14 mouse cellular contexts compared by ENCODE assay signal in the genomic region with DNA sequence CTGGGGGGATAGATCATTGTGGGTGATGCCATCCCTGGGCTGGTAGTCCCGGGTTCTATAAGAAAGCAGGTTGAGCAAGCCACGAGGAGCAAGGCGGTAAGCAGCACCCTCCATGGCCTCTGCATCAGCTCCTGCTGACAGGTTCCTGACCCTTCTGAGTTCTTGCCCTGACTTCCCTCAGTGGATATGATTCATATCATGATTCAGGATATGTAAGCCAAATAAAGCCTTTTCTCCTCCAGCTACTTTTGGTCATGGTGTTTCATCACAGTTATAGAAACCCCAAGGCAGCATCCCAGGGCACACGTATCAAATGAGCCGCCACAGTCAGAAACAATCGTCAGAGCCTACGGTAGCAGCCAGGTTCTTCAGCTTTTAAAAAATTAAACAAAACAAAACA.
"Had no signal": no experiment of that assay in that cellular context is flagged by ENCODE, and none has a peak within 500 bp of the region (broad histone marks: within the 10 kb centered on the region; RNA-seq: fewer than 3 reads in every experiment).

No protein-coding gene starts in this region.

- H3K4me1 ChIP-seq: limb, embryonic 15.5 days; liver, embryonic 12.5 days; neural tube, embryonic 12.5 days had no signal

- H3K9ac ChIP-seq: limb, embryonic 15.5 days; liver, embryonic 12.5 days; lung, embryonic 14.5 days; neural tube, embryonic 12.5 days had no signal

- H3K9me3 ChIP-seq: limb, embryonic 15.5 days; liver, embryonic 12.5 days; midbrain, embryonic 10.5 days; neural tube, embryonic 12.5 days had no signal

- H3K4me2 ChIP-seq: limb, embryonic 15.5 days; liver, embryonic 12.5 days; lung, embryonic 14.5 days; neural tube, embryonic 12.5 days had no signal

- H3K27ac ChIP-seq: limb, embryonic 15.5 days; liver, embryonic 12.5 days; midbrain, embryonic 10.5 days; neural tube, embryonic 12.5 days had no signal

- H3K27me3 ChIP-seq: limb, embryonic 15.5 days; liver, embryonic 12.5 days; neural tube, embryonic 12.5 days had no signal

- ATAC-seq: liver, embryonic 12.5 days had no signal

- H3K36me3 ChIP-seq: limb, embryonic 15.5 days; liver, embryonic 12.5 days had no signal

- H3K4me3 ChIP-seq: limb, embryonic 15.5 days; liver, embryonic 12.5 days; midbrain, embryonic 10.5 days; neural tube, embryonic 12.5 days had no signal

- DNase-seq: kidney, postnatal 36 days; lung, embryonic 14.5 days; lung, postnatal 10 days; lung, postnatal 4 days; midbrain, embryonic 14.5 days; retina, postnatal 1 day; right cerebral cortex, postnatal 4 days; spleen, adult 18-20 months; thymus, adult 18-20 months; thymus, postnatal 25 days had no signal
